Mouse (Mus musculus): Measurements from ENCODE around the gene Kcna7. TPM values are rescaled to one million over a fixed set of nuclear protein-coding genes. Genes with fewer than 3 reads are reported as not detected.
"Not testable (repeated sequence)": the region's sequence is repeated elsewhere in the genome, so short reads cannot be mapped to it uniquely, and the experiment has no call there.

Kcna7 gene
- not detected for total RNA-seq (2021)

- DNase-seq (ENCODE audit: low spot score in 2 of 2): peak; percentile 60 to 70
- intact Hi-C loops (cut with DNase I): loop anchor here (2.0 kb wide), 1 partner anchor 29 kb away; the partner anchor contains the start of gene Gys1
Observed at GRCm38 (mm10) chr7:45405091-45406075, at the start of gene Kcna7. Gene Kcna7 (plus strand): TSS chr7:45405653.

GRCm38 (mm10) chr7:45356087-45356486 is 49.4 kb upstream of the Kcna7 start:
- DNase-seq (ENCODE audit: low spot score in 2 of 2): no peak

GRCm38 (mm10) chr7:45359081-45359480 is 46.4 kb upstream of the Kcna7 start:
- intact Hi-C loops (cut with DNase I); DNase-seq (ENCODE audit: low spot score in 2 of 2): not testable (repeated sequence)

More at GRCm38 (mm10) chr7:45356087-45356486, 49.4 kb upstream of the Kcna7 start:
- intact Hi-C loops (cut with DNase I): no loop called here

GRCm38 (mm10) chr7:45360404-45361125 is 44.9 kb upstream of the Kcna7 start:
- DNase-seq (ENCODE audit: low spot score in 2 of 2): peak in 1 of 2 experiments; percentile 70
- intact Hi-C loops (cut with DNase I): loop anchor here (10.0 kb wide), 1 partner anchor 196 kb away; the partner anchor contains the start of gene Slc17a7

- peak; percentile 79 to 90 for DNase-seq (ENCODE audit: low spot score in 2 of 2)
- intact Hi-C loops (cut with DNase I): loop anchor here (10.0 kb wide), 1 partner anchor 197 kb away; the partner anchor contains the start of gene Slc17a7
Observed at GRCm38 (mm10) chr7:45361243-45361804, 44.1 kb upstream of the Kcna7 start.

- intact Hi-C loops (cut with DNase I): loop anchor here (10.0 kb wide), 1 partner anchor 198 kb away; the partner anchor contains the start of gene Slc17a7
- DNase-seq (ENCODE audit: low spot score in 2 of 2): peak; percentile 29 to 58
Observed at GRCm38 (mm10) chr7:45362801-45363200, 42.7 kb upstream of the Kcna7 start.

GRCm38 (mm10) chr7:45363983-45364382 is 41.5 kb upstream of the Kcna7 start:
- no peak for DNase-seq (ENCODE audit: low spot score in 2 of 2)
- intact Hi-C loops (cut with DNase I): loop anchor here (10.0 kb wide), 1 partner anchor 199 kb away; the partner anchor contains the start of gene Slc17a7

- peak in 1 of 2 experiments; percentile 49 for DNase-seq (ENCODE audit: low spot score in 2 of 2)
- intact Hi-C loops (cut with DNase I): loop anchor here (10.0 kb wide), 1 partner anchor 201 kb away; the partner anchor contains the start of gene Slc17a7
Observed at GRCm38 (mm10) chr7:45365742-45366651, 39.5 kb upstream of the Kcna7 start.

- no peak for DNase-seq (ENCODE audit: low spot score in 2 of 2)
- intact Hi-C loops (cut with DNase I): loop anchor here (10.0 kb wide), 1 partner anchor 202 kb away; the partner anchor contains the start of gene Slc17a7
Observed at GRCm38 (mm10) chr7:45366652-45367019, 38.8 kb upstream of the Kcna7 start, which contains the start of gene Ppfia3. Gene Ppfia3 (minus strand): TSS chr7:45367019.

- intact Hi-C loops (cut with DNase I): loop anchor here (10.0 kb wide), 1 partner anchor 202 kb away; the partner anchor contains the start of gene Slc17a7
- peak; percentile 99 for DNase-seq (ENCODE audit: low spot score in 2 of 2)
Observed at GRCm38 (mm10) chr7:45367020-45367880, 38.2 kb upstream of the Kcna7 start.

GRCm38 (mm10) chr7:45368178-45368577 is 37.3 kb upstream of the Kcna7 start:
- intact Hi-C loops (cut with DNase I): loop anchor here (10.0 kb wide), 1 partner anchor 203 kb away; the partner anchor contains the start of gene Slc17a7
- DNase-seq (ENCODE audit: low spot score in 2 of 2): peak in 1 of 2 experiments; percentile 51

- peak in 1 of 2 experiments; percentile 22 for DNase-seq (ENCODE audit: low spot score in 2 of 2)
- intact Hi-C loops (cut with DNase I): loop anchor here (10.0 kb wide), 1 partner anchor 204 kb away; the partner anchor contains the start of gene Slc17a7
Observed at GRCm38 (mm10) chr7:45369022-45369745, 36.3 kb upstream of the Kcna7 start.

GRCm38 (mm10) chr7:45369836-45370474 is 35.5 kb upstream of the Kcna7 start:
- DNase-seq (ENCODE audit: low spot score in 2 of 2): peak in 1 of 2 experiments; percentile 51
- intact Hi-C loops (cut with DNase I): loop anchor here (10.0 kb wide), 1 partner anchor 205 kb away; the partner anchor contains the start of gene Slc17a7

GRCm38 (mm10) chr7:45370475-45371311 is 34.8 kb upstream of the Kcna7 start, which contains the start of gene Lin7b:
Gene Lin7b (minus strand): TSS chr7:45370583.
- peak; percentile 92 to 97 for DNase-seq (ENCODE audit: low spot score in 2 of 2)
- intact Hi-C loops (cut with DNase I): no loop called here

GRCm38 (mm10) chr7:45372371-45372770 is 33.1 kb upstream of the Kcna7 start:
- DNase-seq (ENCODE audit: low spot score in 2 of 2): no peak
- intact Hi-C loops (cut with DNase I): no loop called here

Data from left cerebral cortex, postnatal 25 days (tissue).